Mouse (Mus musculus) G1E (cell line): Measurements from ENCODE around the gene Marveld2.

Experiments
- CTCF ChIP-seq: IDR thresholded peaks from 2 replicates; pipeline ENCODE4 v1.5.1; 2012; ENCODE audit warnings: low read depth, low read length, inconsistent platforms, mixed read lengths
- GATA1 ChIP-seq: IDR thresholded peaks from 2 replicates; pipeline ENCODE4 v1.6.1; 2012; ENCODE audit warnings: borderline replicate concordance, low read length, inconsistent platforms, mixed read lengths
- GATA2 ChIP-seq: IDR thresholded peaks from 2 replicates; pipeline ENCODE4 v1.6.1; 2012; ENCODE audit warnings: low read depth, low read length, inconsistent platforms, borderline replicate concordance

GRCm38 (mm10) chr13:100602239-100602902 is 14.4 kb downstream of the Marveld2 start:
- TF ChIP-seq CTCF (no peak), GATA1 (no peak), GATA2 (no peak)
